Mouse (Mus musculus): ENCODE measurements around the gene Brsk1. TPM values are rescaled to one million over a fixed set of nuclear protein-coding genes. Genes with fewer than 3 reads are reported as not detected.

Brsk1 gene
- 20.7 and 26.2 TPM in 2 replicates for total RNA-seq (2012; rRNA removed)

DNA sequence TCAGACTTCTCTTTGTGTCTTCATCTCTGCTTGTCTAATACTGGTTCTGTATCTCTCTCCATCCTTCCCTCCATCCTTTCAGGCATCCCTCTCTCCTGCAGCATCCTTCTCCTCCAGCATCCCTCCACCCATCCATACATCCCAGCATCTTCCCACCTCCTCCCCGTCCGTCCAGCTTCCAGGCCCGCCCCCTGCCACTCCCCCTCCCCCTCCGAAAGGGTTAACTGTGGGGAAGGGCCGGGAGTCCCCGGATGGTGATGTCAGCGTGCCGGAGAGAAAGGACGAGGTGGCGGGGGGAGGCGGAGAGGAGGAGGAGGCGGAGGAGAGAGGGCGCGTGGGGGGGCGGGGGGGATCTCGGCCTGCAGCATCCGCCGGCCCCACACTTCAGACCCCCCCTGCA is at the start of gene Brsk1:
Gene Brsk1, plus strand, starts transcription at position 218 of the 400 bp plus-strand sequence.
- in situ Hi-C loops (cut with MboI; ENCODE audit: low sequenced_read_pairs in 2 of 2, unreplicated experiment in 2 of 2), result no loop called here
- DNase-seq (ENCODE audit: low read depth, low spot score), result peak; percentile 83
- H3K4me1 ChIP-seq (ENCODE audit: control insufficient read depth in 2 of 2, insufficient read depth in 2 of 2, low read length in 2 of 2, poor library complexity in 1 of 2), result peaks cover 0 to 22% of the 10 kb centered on the region in 2 experiments; a peak in 2 of 4 replicates
- peak within 1 kb of the TSS; percentile 58; the same call in 1 of the 2 replicates for H3K27ac ChIP-seq (ENCODE audit: insufficient read depth, low read depth, low read length, poor library complexity, severe bottlenecking)
- no peak for TF ChIP-seq ZNF384 (IDR thresholded peaks at IDR 0.05; ENCODE audit: low read depth, low read length)
- no peak for TF ChIP-seq ZC3H11A (IDR thresholded peaks at IDR 0.05; ENCODE audit: borderline replicate concordance, low read depth, low read length)
- TF ChIP-seq MAFK (IDR thresholded peaks at IDR 0.05; ENCODE audit: insufficient read depth, low read depth, low read length), result no peak
- TF ChIP-seq CHD2 (IDR thresholded peaks at IDR 0.05; ENCODE audit: low read depth, low read length), result no peak
- TF ChIP-seq HCFC1 (IDR thresholded peaks at IDR 0.05; ENCODE audit: borderline replicate concordance, insufficient read depth, low read length), result no peak
- no peaks in the 10 kb centered on the region for H3K9me3 ChIP-seq (ENCODE audit: control insufficient read depth, insufficient read depth, low read depth, low read length)
- peak within 1 kb of the TSS; percentile 70 to 95 for H3K4me3 ChIP-seq (ENCODE audit: insufficient read depth in 1 of 2, low read depth in 1 of 2, low read length in 2 of 2, poor library complexity in 1 of 2, severe bottlenecking in 1 of 2)
- peaks cover 8% of the 10 kb centered on the region for H3K36me3 ChIP-seq (ENCODE audit: control insufficient read depth, insufficient read depth, low read length, poor library complexity, severe bottlenecking)
- peak within 1 kb of the TSS; percentile 80 for H3K9ac ChIP-seq (ENCODE audit: insufficient read depth, low read depth, low read length, poor library complexity, severe bottlenecking)

DNA sequence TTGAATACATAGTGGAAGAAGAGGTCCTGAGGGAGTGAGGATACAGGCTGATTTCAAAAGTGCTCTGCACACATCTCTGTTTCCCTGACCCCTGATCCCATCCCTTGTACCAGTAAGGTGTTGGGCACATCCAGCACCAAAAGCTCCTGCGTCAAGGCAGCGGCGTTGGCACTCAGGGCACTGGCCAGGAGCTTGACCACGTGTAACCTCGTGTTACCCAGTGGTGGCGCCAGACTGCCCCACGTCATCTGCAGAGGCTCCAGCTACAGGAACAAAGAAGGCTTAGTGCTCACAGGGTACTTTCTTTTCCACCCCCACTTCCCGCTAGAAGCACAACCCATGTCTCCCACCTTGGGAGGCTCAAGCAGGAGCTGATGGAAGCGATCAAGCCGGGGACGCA is 49.2 kb upstream of the Brsk1 start:
- Histone ChIP-seq H3K9me3 (ENCODE audit: control insufficient read depth, insufficient read depth, low read depth, low read length) (no peaks in the 10 kb centered on the region), H3K9ac (ENCODE audit: insufficient read depth, low read depth, low read length, poor library complexity, severe bottlenecking) (no peak overlapping the region), H3K36me3 (ENCODE audit: control insufficient read depth, insufficient read depth, low read length, poor library complexity, severe bottlenecking) (peaks cover 44% of the 10 kb centered on the region), H3K4me3 (ENCODE audit: insufficient read depth in 1 of 2, low read depth in 1 of 2, low read length in 2 of 2, poor library complexity in 1 of 2, severe bottlenecking in 1 of 2) (no peak overlapping the region), H3K27ac (ENCODE audit: insufficient read depth, low read depth, low read length, poor library complexity, severe bottlenecking) (no peak overlapping the region), H3K4me1 (ENCODE audit: control insufficient read depth in 2 of 2, insufficient read depth in 2 of 2, low read length in 2 of 2, poor library complexity in 1 of 2) (no peaks in the 10 kb centered on the region; a peak in 1 of 4 replicates)
- DNase-seq (ENCODE audit: low read depth, low spot score), result no peak
- in situ Hi-C loops (cut with MboI; ENCODE audit: low sequenced_read_pairs in 2 of 2, unreplicated experiment in 2 of 2), result no loop called here
- TF ChIP-seq HCFC1 (IDR thresholded peaks at IDR 0.05; ENCODE audit: borderline replicate concordance, insufficient read depth, low read length) (no peak), ZNF384 (IDR thresholded peaks at IDR 0.05; ENCODE audit: low read depth, low read length) (no peak), MAFK (IDR thresholded peaks at IDR 0.05; ENCODE audit: insufficient read depth, low read depth, low read length) (no peak), CHD2 (IDR thresholded peaks at IDR 0.05; ENCODE audit: low read depth, low read length) (no peak), ZC3H11A (IDR thresholded peaks at IDR 0.05; ENCODE audit: borderline replicate concordance, low read depth, low read length) (no peak)

DNA sequence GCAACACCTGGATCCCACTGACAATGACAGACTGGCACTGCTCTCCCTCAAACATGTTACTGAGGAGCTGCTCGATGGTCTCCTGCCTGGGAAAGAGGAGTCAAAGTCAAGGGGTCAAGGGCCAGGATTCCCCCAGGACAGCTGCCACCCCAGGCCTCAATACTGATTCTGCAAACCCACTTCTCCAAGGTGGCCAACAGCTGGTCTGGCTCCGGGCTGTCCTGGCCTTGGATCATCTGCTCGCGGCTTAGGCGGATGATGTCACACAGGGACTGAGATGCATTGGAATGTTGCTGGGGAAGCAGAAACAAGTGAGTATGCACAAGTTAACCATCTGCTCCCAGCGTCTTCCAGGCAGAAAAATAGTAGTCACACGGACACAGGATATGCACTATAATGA is 48.4 kb upstream of the Brsk1 start:
- TF ChIP-seq MAFK (IDR thresholded peaks at IDR 0.05; ENCODE audit: insufficient read depth, low read depth, low read length) (no peak), ZNF384 (IDR thresholded peaks at IDR 0.05; ENCODE audit: low read depth, low read length) (no peak), CHD2 (IDR thresholded peaks at IDR 0.05; ENCODE audit: low read depth, low read length) (no peak), HCFC1 (IDR thresholded peaks at IDR 0.05; ENCODE audit: borderline replicate concordance, insufficient read depth, low read length) (no peak), ZC3H11A (IDR thresholded peaks at IDR 0.05; ENCODE audit: borderline replicate concordance, low read depth, low read length) (no peak)
- Histone ChIP-seq H3K9me3 (ENCODE audit: control insufficient read depth, insufficient read depth, low read depth, low read length) (no peaks in the 10 kb centered on the region), H3K4me1 (ENCODE audit: control insufficient read depth in 2 of 2, insufficient read depth in 2 of 2, low read length in 2 of 2, poor library complexity in 1 of 2) (no peaks in the 10 kb centered on the region; a peak in 1 of 4 replicates), H3K27ac (ENCODE audit: insufficient read depth, low read depth, low read length, poor library complexity, severe bottlenecking) (no peak overlapping the region), H3K9ac (ENCODE audit: insufficient read depth, low read depth, low read length, poor library complexity, severe bottlenecking) (no peak overlapping the region), H3K36me3 (ENCODE audit: control insufficient read depth, insufficient read depth, low read length, poor library complexity, severe bottlenecking) (peaks cover 49% of the 10 kb centered on the region), H3K4me3 (ENCODE audit: insufficient read depth in 1 of 2, low read depth in 1 of 2, low read length in 2 of 2, poor library complexity in 1 of 2, severe bottlenecking in 1 of 2) (no peak overlapping the region)
- DNase-seq (ENCODE audit: low read depth, low spot score), result no peak
- in situ Hi-C loops (cut with MboI; ENCODE audit: low sequenced_read_pairs in 2 of 2, unreplicated experiment in 2 of 2), result no loop called here

DNA sequence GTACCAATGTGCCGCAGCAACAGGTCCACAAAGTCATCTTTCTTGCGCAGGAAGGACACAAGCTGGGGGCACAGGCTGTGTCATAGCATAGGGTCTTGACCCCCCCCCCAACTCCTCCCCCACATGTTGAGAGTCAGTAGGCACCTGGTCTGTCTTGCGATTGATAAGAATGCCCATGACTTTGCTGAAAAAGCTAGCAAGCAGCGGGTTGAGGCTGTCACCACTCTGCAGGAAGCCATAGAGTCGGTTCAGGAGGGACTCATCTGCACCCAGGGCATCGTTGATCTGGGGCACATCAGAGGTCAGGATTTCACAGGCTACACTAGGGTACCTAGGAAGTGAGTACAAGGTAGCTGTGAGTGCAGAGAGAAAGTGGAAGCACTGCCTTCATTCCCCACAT is 47.2 kb upstream of the Brsk1 start:
- peaks cover 48% of the 10 kb centered on the region for H3K36me3 ChIP-seq (ENCODE audit: control insufficient read depth, insufficient read depth, low read length, poor library complexity, severe bottlenecking)
- no peak for DNase-seq (ENCODE audit: low read depth, low spot score)
- H3K9me3 ChIP-seq (ENCODE audit: control insufficient read depth, insufficient read depth, low read depth, low read length), result no peaks in the 10 kb centered on the region
- no peak overlapping the region for H3K9ac ChIP-seq (ENCODE audit: insufficient read depth, low read depth, low read length, poor library complexity, severe bottlenecking)
- H3K4me1 ChIP-seq (ENCODE audit: control insufficient read depth in 2 of 2, insufficient read depth in 2 of 2, low read length in 2 of 2, poor library complexity in 1 of 2), result no peaks in the 10 kb centered on the region; a peak in 1 of 4 replicates
- H3K4me3 ChIP-seq (ENCODE audit: insufficient read depth in 1 of 2, low read depth in 1 of 2, low read length in 2 of 2, poor library complexity in 1 of 2, severe bottlenecking in 1 of 2), result no peak overlapping the region
- H3K27ac ChIP-seq (ENCODE audit: insufficient read depth, low read depth, low read length, poor library complexity, severe bottlenecking), result no peak overlapping the region
- no peak for TF ChIP-seq CHD2 (IDR thresholded peaks at IDR 0.05; ENCODE audit: low read depth, low read length)
- no peak for TF ChIP-seq ZNF384 (IDR thresholded peaks at IDR 0.05; ENCODE audit: low read depth, low read length)
- TF ChIP-seq HCFC1 (IDR thresholded peaks at IDR 0.05; ENCODE audit: borderline replicate concordance, insufficient read depth, low read length), result no peak
- no peak for TF ChIP-seq ZC3H11A (IDR thresholded peaks at IDR 0.05; ENCODE audit: borderline replicate concordance, low read depth, low read length)
- in situ Hi-C loops (cut with MboI; ENCODE audit: low sequenced_read_pairs in 2 of 2, unreplicated experiment in 2 of 2), result no loop called here

DNA sequence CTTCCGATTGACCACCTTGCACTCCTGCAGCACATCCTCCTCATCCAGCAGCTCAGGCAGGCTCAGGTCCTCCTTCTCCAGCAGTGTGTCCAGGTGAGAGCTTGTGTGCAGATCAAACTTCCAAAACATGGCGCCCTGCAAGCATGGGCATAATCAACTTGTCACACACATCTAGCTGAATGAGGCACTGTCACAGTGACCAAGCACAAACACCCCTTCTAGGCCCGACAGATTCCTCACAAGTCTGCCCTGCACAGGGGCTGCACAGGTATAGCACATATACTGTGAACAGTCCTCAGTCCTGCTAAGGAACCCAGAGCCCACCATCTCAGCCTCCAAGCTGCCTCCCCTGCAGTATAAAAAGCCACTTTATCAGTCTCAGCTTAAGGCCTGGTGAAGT is 43.6 kb upstream of the Brsk1 start:
- TF ChIP-seq MAFK (IDR thresholded peaks at IDR 0.05; ENCODE audit: insufficient read depth, low read depth, low read length) (no peak), HCFC1 (IDR thresholded peaks at IDR 0.05; ENCODE audit: borderline replicate concordance, insufficient read depth, low read length) (no peak), CHD2 (IDR thresholded peaks at IDR 0.05; ENCODE audit: low read depth, low read length) (no peak), ZNF384 (IDR thresholded peaks at IDR 0.05; ENCODE audit: low read depth, low read length) (no peak), ZC3H11A (IDR thresholded peaks at IDR 0.05; ENCODE audit: borderline replicate concordance, low read depth, low read length) (no peak)
- H3K4me3 ChIP-seq (ENCODE audit: insufficient read depth in 1 of 2, low read depth in 1 of 2, low read length in 2 of 2, poor library complexity in 1 of 2, severe bottlenecking in 1 of 2), result no peak overlapping the region
- peaks cover 0 to 2% of the 10 kb centered on the region in 2 experiments; a peak in 2 of 4 replicates for H3K4me1 ChIP-seq (ENCODE audit: control insufficient read depth in 2 of 2, insufficient read depth in 2 of 2, low read length in 2 of 2, poor library complexity in 1 of 2)
- no peaks in the 10 kb centered on the region for H3K9me3 ChIP-seq (ENCODE audit: control insufficient read depth, insufficient read depth, low read depth, low read length)
- H3K9ac ChIP-seq (ENCODE audit: insufficient read depth, low read depth, low read length, poor library complexity, severe bottlenecking), result no peak overlapping the region
- no peak for DNase-seq (ENCODE audit: low read depth, low spot score)
- in situ Hi-C loops (cut with MboI; ENCODE audit: low sequenced_read_pairs in 2 of 2, unreplicated experiment in 2 of 2), result no loop called here
- peaks cover 22% of the 10 kb centered on the region for H3K36me3 ChIP-seq (ENCODE audit: control insufficient read depth, insufficient read depth, low read length, poor library complexity, severe bottlenecking)
- no peak overlapping the region for H3K27ac ChIP-seq (ENCODE audit: insufficient read depth, low read depth, low read length, poor library complexity, severe bottlenecking)

All from ES-E14 (cell line).